Mouse (Mus musculus): Measurements from ENCODE around the gene Bptf. TPM values are rescaled to one million over a fixed set of nuclear protein-coding genes. Genes with fewer than 3 reads are reported as not detected.
"Not testable (repeated sequence)": the region's sequence is repeated elsewhere in the genome, so short reads cannot be mapped to it uniquely, and the experiment has no call there.

Gene Bptf
- polyA plus RNA-seq (2015; fragmentation: Nextera tagmentation; extraction: Ambion mirVana), result 23.9 and 26.1 TPM in 2 replicates

DNA sequence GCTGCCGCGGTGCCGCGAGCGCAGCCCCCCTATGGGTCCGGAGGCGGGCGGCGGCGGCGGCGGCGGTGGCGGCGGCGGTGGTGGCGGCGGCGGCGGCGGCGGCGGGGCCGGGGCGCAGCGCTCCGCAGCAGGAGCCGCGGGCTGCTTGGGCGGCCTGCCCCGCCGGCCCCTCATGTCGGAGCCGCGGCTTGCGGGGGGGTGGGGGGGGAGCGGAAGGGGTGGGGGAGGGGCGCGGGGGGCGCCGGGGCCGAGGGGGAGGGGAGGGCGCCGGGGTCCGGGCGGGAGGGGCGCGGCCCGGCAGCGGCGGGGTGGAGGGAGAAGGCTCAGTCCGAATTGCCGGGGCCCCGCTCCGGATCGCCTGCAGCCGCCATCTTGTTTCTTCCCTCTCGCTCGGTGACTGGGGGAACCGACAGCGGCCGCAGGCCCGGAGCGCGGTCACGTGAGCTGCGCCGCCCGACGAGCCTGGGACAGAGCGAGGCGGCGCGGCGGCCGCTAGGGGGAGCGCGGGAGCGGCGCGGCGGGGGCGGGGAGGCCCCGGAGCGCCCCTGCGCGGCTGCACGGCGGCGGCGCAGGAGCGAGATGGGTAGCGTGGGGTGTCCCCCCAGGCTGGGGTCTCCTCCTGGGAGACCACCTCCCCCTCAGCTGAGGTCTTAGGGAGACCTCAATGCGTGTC, at the start of gene Bptf:
TSS of gene Bptf (minus strand) at position 379 of the 673 bp plus-strand sequence.
- Histone ChIP-seq H3K9ac (ENCODE audit: low read depth, low read length) (peak within 1 kb of the TSS; percentile 98), H3K4me3 (ENCODE audit: low read length) (peak within 1 kb of the TSS; percentile 92), H3K36me3 (ENCODE audit: control insufficient read depth, insufficient read depth, low read length) (no peaks in the 10 kb centered on the region), H3K9me3 (ENCODE audit: control insufficient read depth, low read length) (no peaks in the 10 kb centered on the region), H3K4me1 (ENCODE audit: control insufficient read depth, insufficient read depth, low read depth, low read length) (peaks cover 20% of the 10 kb centered on the region), H3K27me3 (replicated peaks; ENCODE audit: control insufficient read depth, insufficient read depth, low read length) (no peaks in the 10 kb centered on the region), H3K27ac (ENCODE audit: low read depth, low read length) (peak within 1 kb of the TSS; percentile 98), H3K4me2 (ENCODE audit: low read length) (peak within 1 kb of the TSS; percentile 88)
- 0% methylated on average over 39 of the region's 94 CpGs for WGBS
- ATAC-seq, result peak; percentile 97

DNA sequence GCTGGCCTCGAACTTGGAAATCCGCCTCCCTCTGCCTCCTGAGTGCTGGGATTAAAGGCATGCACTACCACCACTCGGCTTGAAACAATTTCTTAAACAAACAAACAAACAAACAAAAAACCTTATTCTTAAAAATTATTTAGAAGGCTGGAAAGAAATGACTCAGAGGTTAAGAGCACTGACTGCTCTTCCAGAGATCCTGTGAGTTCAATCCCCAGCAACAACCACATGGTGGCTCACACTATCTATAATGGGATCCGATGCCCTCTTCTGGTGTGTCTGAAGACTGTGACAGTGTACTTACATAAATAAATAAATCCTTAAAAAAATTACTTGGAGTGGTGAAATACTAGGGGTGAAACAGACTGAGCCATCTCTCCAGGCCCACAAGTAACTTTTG, 29.3 kb upstream of the Bptf start:
- 89% methylated on average over 4 of the region's 4 CpGs for WGBS
- ATAC-seq, result no peak
- no peaks in the 10 kb centered on the region for H3K4me1 ChIP-seq (ENCODE audit: control insufficient read depth, insufficient read depth, low read depth, low read length)

DNA sequence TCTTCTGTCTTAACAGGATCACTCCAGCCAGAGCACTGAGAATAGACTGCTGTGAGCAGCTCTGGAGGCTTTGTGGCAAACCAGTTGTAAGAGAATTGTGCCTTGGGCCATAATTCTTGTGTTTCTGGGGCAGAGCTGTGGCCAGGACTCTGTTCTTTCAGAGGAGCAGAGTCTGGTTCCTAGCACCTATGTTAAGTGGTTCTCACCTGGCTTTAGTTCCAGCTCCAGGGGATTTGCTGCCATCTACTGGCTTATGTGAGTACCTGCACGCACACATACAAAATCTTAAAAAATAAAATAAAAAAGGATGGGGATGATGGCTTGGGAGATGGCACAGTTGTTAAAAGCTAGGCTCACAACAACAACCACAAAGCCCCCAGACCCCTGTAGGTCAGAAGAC, 27.1 kb upstream of the Bptf start:
- Histone ChIP-seq H3K4me3 (ENCODE audit: low read length) (no peak overlapping the region), H3K27ac (ENCODE audit: low read depth, low read length) (no peak overlapping the region), H3K36me3 (ENCODE audit: control insufficient read depth, insufficient read depth, low read length) (0 out of 2 replicates have a peak, but pooled peaks cover 2% of the 10 kb centered on the region), H3K9ac (ENCODE audit: low read depth, low read length) (no peak overlapping the region), H3K4me2 (ENCODE audit: low read length) (no peak overlapping the region), H3K4me1 (ENCODE audit: control insufficient read depth, insufficient read depth, low read depth, low read length) (no peaks in the 10 kb centered on the region), H3K9me3 (ENCODE audit: control insufficient read depth, low read length) (no peaks in the 10 kb centered on the region), H3K27me3 (replicated peaks; ENCODE audit: control insufficient read depth, insufficient read depth, low read length) (no peaks in the 10 kb centered on the region)
- ATAC-seq, result no peak
- 66% methylated on average over 1 of the region's 1 CpGs for WGBS

More for the DNA sequence above, 29.3 kb upstream of the Bptf start:
- no peak overlapping the region for H3K9ac ChIP-seq (ENCODE audit: low read depth, low read length)
- peaks cover 4% of the 10 kb centered on the region; the same call in 1 of the 2 replicates for H3K36me3 ChIP-seq (ENCODE audit: control insufficient read depth, insufficient read depth, low read length)
- H3K4me3 ChIP-seq (ENCODE audit: low read length), result no peak overlapping the region
- H3K4me2 ChIP-seq (ENCODE audit: low read length), result no peak overlapping the region
- no peaks in the 10 kb centered on the region for H3K27me3 ChIP-seq (replicated peaks; ENCODE audit: control insufficient read depth, insufficient read depth, low read length)
- no peak overlapping the region for H3K27ac ChIP-seq (ENCODE audit: low read depth, low read length)
- H3K9me3 ChIP-seq (ENCODE audit: control insufficient read depth, low read length), result no peaks in the 10 kb centered on the region

DNA sequence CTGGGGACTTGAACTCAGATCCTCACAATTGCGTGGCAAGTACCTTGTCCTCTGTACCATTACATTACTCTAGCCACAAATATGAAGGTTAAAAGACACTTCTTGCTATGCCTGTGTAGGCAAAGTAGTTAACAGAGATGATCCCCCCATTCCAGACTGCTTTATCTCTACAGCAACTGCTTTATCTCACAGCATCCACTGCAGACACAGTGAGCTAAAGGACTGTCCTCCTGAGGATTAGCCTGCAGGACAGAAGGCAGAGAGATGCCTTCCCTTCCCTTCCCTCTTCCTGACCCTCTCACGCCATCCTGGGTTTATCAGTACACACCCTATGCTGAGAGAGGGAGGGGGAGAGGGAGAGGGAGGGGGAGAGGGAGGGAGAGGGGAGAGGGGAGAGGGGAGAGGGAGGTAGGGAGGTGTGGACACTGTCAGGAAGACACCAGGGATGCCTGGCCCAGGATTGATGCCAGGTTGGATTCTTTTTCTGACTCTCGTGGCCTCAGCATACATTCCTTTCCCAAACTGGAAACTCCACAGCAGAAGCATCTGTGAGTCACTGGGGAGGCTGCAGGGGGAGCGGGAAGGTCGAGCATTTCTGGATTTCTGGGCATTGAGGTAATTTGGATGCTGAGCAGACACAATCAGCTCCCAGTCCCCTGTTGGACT, 25.2 kb upstream of the Bptf start:
- no peak for ATAC-seq
- no peak overlapping the region for H3K4me3 ChIP-seq (ENCODE audit: low read length)
- H3K4me1 ChIP-seq (ENCODE audit: control insufficient read depth, insufficient read depth, low read depth, low read length), result no peaks in the 10 kb centered on the region
- no peaks in the 10 kb centered on the region for H3K27me3 ChIP-seq (replicated peaks; ENCODE audit: control insufficient read depth, insufficient read depth, low read length)
- no peak overlapping the region for H3K27ac ChIP-seq (ENCODE audit: low read depth, low read length)
- WGBS, result 61% methylated on average over 5 of the region's 5 CpGs
- no peak overlapping the region for H3K9ac ChIP-seq (ENCODE audit: low read depth, low read length)
- H3K9me3 ChIP-seq (ENCODE audit: control insufficient read depth, low read length), result no peaks in the 10 kb centered on the region
- H3K4me2 ChIP-seq (ENCODE audit: low read length), result no peak overlapping the region
- H3K36me3 ChIP-seq (ENCODE audit: control insufficient read depth, insufficient read depth, low read length), result no peaks in the 10 kb centered on the region

- H3K4me3 ChIP-seq (ENCODE audit: low read length), result no peak overlapping the region
- no peak for ATAC-seq
- H3K9ac ChIP-seq (ENCODE audit: low read depth, low read length), result no peak overlapping the region
- H3K4me1 ChIP-seq (ENCODE audit: control insufficient read depth, insufficient read depth, low read depth, low read length), result no peaks in the 10 kb centered on the region
- WGBS, result 77% methylated on average over 5 of the region's 5 CpGs
- no peaks in the 10 kb centered on the region for H3K27me3 ChIP-seq (replicated peaks; ENCODE audit: control insufficient read depth, insufficient read depth, low read length)
- H3K36me3 ChIP-seq (ENCODE audit: control insufficient read depth, insufficient read depth, low read length), result no peaks in the 10 kb centered on the region
- H3K27ac ChIP-seq (ENCODE audit: low read depth, low read length), result no peak overlapping the region
- no peaks in the 10 kb centered on the region for H3K9me3 ChIP-seq (ENCODE audit: control insufficient read depth, low read length)
- no peak overlapping the region for H3K4me2 ChIP-seq (ENCODE audit: low read length)
Measured at GRCm38 (mm10) chr11:107155292-107155691, 23.4 kb upstream of the Bptf start.

- Histone ChIP-seq H3K36me3 (ENCODE audit: control insufficient read depth, insufficient read depth, low read length) (no peaks in the 10 kb centered on the region), H3K27ac (ENCODE audit: low read depth, low read length) (no peak overlapping the region), H3K9ac (ENCODE audit: low read depth, low read length) (no peak overlapping the region), H3K4me1 (ENCODE audit: control insufficient read depth, insufficient read depth, low read depth, low read length) (no peaks in the 10 kb centered on the region), H3K27me3 (replicated peaks; ENCODE audit: control insufficient read depth, insufficient read depth, low read length) (no peaks in the 10 kb centered on the region), H3K4me3 (ENCODE audit: low read length) (no peak overlapping the region), H3K4me2 (ENCODE audit: low read length) (no peak overlapping the region), H3K9me3 (ENCODE audit: control insufficient read depth, low read length) (no peaks in the 10 kb centered on the region)
- WGBS, result 84% methylated on average over 7 of the region's 7 CpGs
- no peak for ATAC-seq
Measured at GRCm38 (mm10) chr11:107154431-107154830, 22.5 kb upstream of the Bptf start.

DNA sequence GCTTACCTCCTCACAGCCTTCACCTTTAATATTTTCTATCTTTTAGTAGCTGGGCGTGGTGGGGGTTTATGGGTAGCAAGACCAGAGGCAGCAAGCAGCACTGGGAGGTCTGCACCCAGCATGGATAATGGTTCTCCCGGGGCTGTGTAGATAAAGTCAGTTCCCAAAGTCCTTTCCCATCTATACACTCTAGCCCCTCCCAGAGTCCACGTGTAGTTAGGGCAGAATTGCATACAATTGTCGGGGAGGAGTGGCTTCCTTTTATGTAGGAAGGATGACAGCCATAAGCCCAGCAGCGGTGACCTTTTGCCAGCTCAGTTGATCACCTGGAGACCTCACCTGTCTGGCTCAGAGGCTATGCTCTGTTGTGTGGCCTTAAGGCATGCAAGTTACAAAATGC, 21.7 kb upstream of the Bptf start:
- ATAC-seq, result no peak
- no peaks in the 10 kb centered on the region for H3K9me3 ChIP-seq (ENCODE audit: control insufficient read depth, low read length)
- WGBS, result 82% methylated on average over 5 of the region's 5 CpGs

GRCm38 (mm10) chr11:107151809-107152208, 19.9 kb upstream of the Bptf start:
- Histone ChIP-seq H3K9me3 (ENCODE audit: control insufficient read depth, low read length) (no peaks in the 10 kb centered on the region), H3K4me1 (ENCODE audit: control insufficient read depth, insufficient read depth, low read depth, low read length) (no peaks in the 10 kb centered on the region), H3K4me2 (ENCODE audit: low read length) (no peak overlapping the region), H3K36me3 (ENCODE audit: control insufficient read depth, insufficient read depth, low read length) (no peaks in the 10 kb centered on the region), H3K9ac (ENCODE audit: low read depth, low read length) (no peak overlapping the region), H3K27ac (ENCODE audit: low read depth, low read length) (no peak overlapping the region), H3K27me3 (replicated peaks; ENCODE audit: control insufficient read depth, insufficient read depth, low read length) (no peaks in the 10 kb centered on the region), H3K4me3 (ENCODE audit: low read length) (no peak overlapping the region)
- ATAC-seq, result no peak
- WGBS, result 79% methylated on average over 7 of the region's 7 CpGs

More for the DNA sequence above, 21.7 kb upstream of the Bptf start:
- H3K36me3 ChIP-seq (ENCODE audit: control insufficient read depth, insufficient read depth, low read length), result no peaks in the 10 kb centered on the region
- H3K4me2 ChIP-seq (ENCODE audit: low read length), result no peak overlapping the region
- no peak overlapping the region for H3K27ac ChIP-seq (ENCODE audit: low read depth, low read length)
- no peak overlapping the region for H3K9ac ChIP-seq (ENCODE audit: low read depth, low read length)
- H3K27me3 ChIP-seq (replicated peaks; ENCODE audit: control insufficient read depth, insufficient read depth, low read length), result no peaks in the 10 kb centered on the region
- H3K4me3 ChIP-seq (ENCODE audit: low read length), result no peak overlapping the region
- no peaks in the 10 kb centered on the region for H3K4me1 ChIP-seq (ENCODE audit: control insufficient read depth, insufficient read depth, low read depth, low read length)

DNA sequence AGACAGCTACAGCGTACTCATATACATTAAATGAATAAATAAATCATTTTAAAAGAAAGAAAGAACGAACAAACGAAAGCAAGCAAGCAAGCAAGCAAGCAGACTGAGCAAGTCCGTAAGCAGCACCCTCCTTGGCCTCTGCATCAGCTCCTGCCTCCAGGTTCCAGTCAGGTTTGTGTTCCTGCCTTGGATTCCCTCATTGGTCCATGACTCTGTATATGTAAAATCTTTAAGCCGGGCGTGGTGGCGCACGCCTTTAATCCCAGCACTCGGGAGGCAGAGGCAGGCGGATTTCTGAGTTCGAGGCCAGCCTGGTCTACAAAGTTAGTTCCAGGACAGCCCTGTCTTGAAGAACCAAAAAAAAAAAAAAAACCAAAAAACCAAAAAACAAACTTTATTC, 12.0 kb upstream of the Bptf start:
- 96% methylated on average over 11 of the region's 11 CpGs for WGBS
- H3K4me2 ChIP-seq (ENCODE audit: low read length); H3K9ac ChIP-seq (ENCODE audit: low read depth, low read length); H3K9me3 ChIP-seq (ENCODE audit: control insufficient read depth, low read length); H3K27ac ChIP-seq (ENCODE audit: low read depth, low read length); H3K27me3 ChIP-seq (replicated peaks; ENCODE audit: control insufficient read depth, insufficient read depth, low read length); H3K4me1 ChIP-seq (ENCODE audit: control insufficient read depth, insufficient read depth, low read depth, low read length); H3K36me3 ChIP-seq (ENCODE audit: control insufficient read depth, insufficient read depth, low read length); H3K4me3 ChIP-seq (ENCODE audit: low read length); ATAC-seq: not testable (repeated sequence)
